Mouse (Mus musculus) erythroid progenitor cell, adult 5-6 weeks (primary cell): ENCODE data around the gene Armc3. TPM values are rescaled to one million over a fixed set of nuclear protein-coding genes. Genes with fewer than 3 reads are reported as not detected.

ENCODE experiments used
- ATAC-seq: replicated peaks from 2 replicates; pipeline ENCODE4 v1.8.0; 2016; ENCODE audit warnings: moderate number of reproducible peaks, mild to moderate bottlenecking, moderate TSS enrichment, inconsistent platforms; ENCODE audit not compliant: poor library complexity, low FRiP score, severe bottlenecking
- total RNA-seq, 2 experiments: library from RNA; stranded (forward) in 1 of 2; stranded (reverse) in 1 of 2; fragments of 150-400 nt in 1 of 2; fragments of 186-747, 209-891 nt in 1 of 2; gene quantifications; 2 replicates each; pipeline versions ENCODE4 v1.2.3 to v1.2.4; 2015 to 2017; ENCODE audit warnings: low replicate concordance in 2 of 2

Armc3 gene
- total RNA-seq, 2 experiments from 2014 or later: not detected

- ATAC-seq: no peak
These were observed 145.7 kb downstream of the Armc3 start for GRCm38 (mm10) chr2:19344636-19345413.

GRCm38 (mm10) chr2:19345414-19345964 lies 146.4 kb downstream of the Armc3 start:
- no peak for ATAC-seq

GRCm38 (mm10) chr2:19348454-19348853 lies 149.4 kb downstream of the Armc3 start:
- ATAC-seq: no peak

GRCm38 (mm10) chr2:19350167-19350566 lies 151.1 kb downstream of the Armc3 start:
- ATAC-seq: no peak

GRCm38 (mm10) chr2:19351615-19352253 lies 152.6 kb downstream of the Armc3 start:
- no peak for ATAC-seq

GRCm38 (mm10) chr2:19353158-19353557 lies 154.1 kb downstream of the Armc3 start:
- ATAC-seq: no peak

Other genes with a start within 250 kb of the Armc3 start
- gene Pip4k2a, start 201.2 kb upstream of the Armc3 start, total RNA-seq (2015; ENCODE audit: low replicate concordance): 101 and 117 TPM in 2 replicates
- 61.7 and 82.0 TPM in 2 replicates for gene Pip4k2a, start 201.2 kb upstream of the Armc3 start, total RNA-seq (2017; ENCODE audit: low replicate concordance)
- gene 4930426L09Rik, start 201.0 kb upstream of the Armc3 start, total RNA-seq (2015; ENCODE audit: low replicate concordance): 0.72 TPM in 1 of 2 replicates, not detected in the other
- gene 4930426L09Rik, start 201.0 kb upstream of the Armc3 start, total RNA-seq (2017; ENCODE audit: low replicate concordance): 1.5 and 1.6 TPM in 2 replicates
- 9.4 TPM in 1 of 2 replicates, not detected in the other for gene Msrb2, start 172.1 kb downstream of the Armc3 start, total RNA-seq (2015; ENCODE audit: low replicate concordance)
- gene Msrb2, start 172.1 kb downstream of the Armc3 start, total RNA-seq (2017; ENCODE audit: low replicate concordance): 0.61 and 2.1 TPM in 2 replicates
- not detected in 2 replicates for gene Ptf1a, start 246.4 kb downstream of the Armc3 start, total RNA-seq (2015; ENCODE audit: low replicate concordance)
- not detected in 2 replicates for gene Ptf1a, start 246.4 kb downstream of the Armc3 start, total RNA-seq (2017; ENCODE audit: low replicate concordance)